Mouse (Mus musculus) liver, embryonic 14.5 days (tissue): ENCODE data around the gene Mrs2.
A peak's percentile ranks its signal among the peaks of the same experiment; 100 is the strongest.

Experiments used
- CTCF ChIP-seq: IDR thresholded peaks from 2 replicates; pipeline ENCODE4 v1.5.1; 2016; ENCODE audit warnings: antibody characterized with exemption, low read depth, control low read depth
- EP300 ChIP-seq: IDR thresholded peaks from 2 replicates; pipeline ENCODE4 v1.6.1; 2016; ENCODE audit warnings: antibody characterized with exemption, low read depth

DNA sequence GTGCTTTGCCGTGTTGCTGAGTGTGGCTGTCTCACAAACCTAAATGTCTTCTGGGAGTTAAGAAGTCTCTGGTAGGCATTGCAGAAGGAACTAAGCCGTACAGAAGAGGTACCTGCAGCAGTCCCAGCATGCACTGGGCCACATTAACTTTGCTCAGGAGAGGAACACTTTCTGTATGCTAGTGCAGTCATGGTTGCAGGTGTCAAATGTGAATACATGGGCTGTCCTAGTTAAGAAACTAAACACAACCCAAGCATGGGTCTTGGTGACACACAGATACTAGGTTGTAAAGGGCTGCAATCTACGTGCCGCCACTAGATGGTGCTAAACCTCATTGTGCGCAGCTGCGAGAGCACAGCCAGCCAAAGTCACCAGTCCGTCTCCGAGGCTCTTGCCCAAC is 13.1 kb downstream of the Mrs2 start:
- TF ChIP-seq CTCF: peak; percentile 59
- no peak for TF ChIP-seq EP300
